Mouse (Mus musculus): ENCODE data around the gene C3ar1. TPM values are rescaled to one million over a fixed set of nuclear protein-coding genes. Genes with fewer than 3 reads are reported as not detected.

C3ar1 gene
- total RNA-seq, 2 experiments from 2014 or later = not detected

DNA sequence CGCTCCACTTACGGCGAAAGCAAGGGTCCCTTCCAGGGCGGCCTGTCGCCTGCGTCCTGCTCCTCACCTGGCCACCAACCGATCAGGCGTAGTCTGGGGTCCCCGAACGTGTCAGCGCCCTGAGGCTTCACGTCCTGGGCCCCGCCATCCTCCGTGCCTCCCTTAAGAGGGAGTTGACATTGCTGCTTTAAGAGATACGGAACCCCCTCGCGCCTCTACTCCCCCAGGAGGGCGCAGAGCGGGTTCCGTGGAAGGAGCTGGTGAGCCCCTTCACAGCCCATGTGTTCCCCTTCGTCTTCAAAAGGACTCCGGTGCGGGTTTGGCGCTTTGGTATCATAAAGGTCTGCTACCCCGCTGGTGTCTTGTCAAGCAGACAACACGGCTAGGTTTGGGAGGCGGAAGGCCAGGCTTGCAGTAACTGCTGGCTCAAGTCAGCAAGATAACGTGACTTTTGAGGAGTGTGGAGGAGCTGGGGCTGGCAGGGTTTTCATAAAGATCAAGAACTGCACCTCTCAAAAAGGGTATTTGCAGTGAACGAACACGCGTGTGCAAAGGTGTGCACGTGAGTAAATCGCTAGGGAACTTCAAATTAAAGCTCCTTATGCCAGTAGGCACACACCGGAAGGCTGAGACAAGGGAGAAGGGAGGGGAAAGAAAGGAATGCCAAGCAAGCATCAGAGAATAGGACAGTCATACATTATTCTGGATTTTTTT lies 54.0 kb downstream of the C3ar1 start:
- ATAC-seq (replicated peaks; ENCODE audit: low FRiP score, low TSS enrichment, poor library complexity, severe bottlenecking) = peak; percentile 74

DNA sequence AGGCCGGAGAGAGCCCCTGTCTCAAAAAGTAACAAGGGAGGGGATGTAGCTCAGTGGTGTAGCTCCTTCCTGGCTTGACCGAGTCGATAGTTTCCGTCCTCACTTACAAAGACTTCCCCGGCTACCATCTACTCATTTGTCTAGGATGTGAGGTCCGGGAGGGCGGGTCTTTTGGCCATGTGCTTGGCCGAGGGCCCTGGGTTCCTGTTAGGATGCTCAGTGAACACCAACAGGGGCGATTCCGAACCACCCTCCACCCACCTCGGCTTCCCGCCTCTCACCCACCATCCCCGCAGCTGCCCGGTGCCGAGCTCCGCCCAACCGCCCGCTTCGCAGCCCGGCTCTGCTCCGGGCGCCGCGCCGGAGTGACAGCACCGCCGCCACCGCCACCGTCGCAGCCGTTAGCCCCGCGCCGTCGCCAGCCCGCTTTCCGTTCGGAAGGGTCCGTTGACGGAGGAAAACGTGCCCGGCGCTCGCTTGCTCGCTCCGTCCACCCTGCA lies 54.6 kb downstream of the C3ar1 start, which contains the start of gene Slc2a3:
Gene Slc2a3 (minus strand): TSS at position 340 of the 500 bp plus-strand sequence.
- peak; percentile 64 for ATAC-seq (replicated peaks; ENCODE audit: low FRiP score, low TSS enrichment, poor library complexity, severe bottlenecking)

GRCm38 (mm10) chr6:122800640-122801300 lies 55.2 kb downstream of the C3ar1 start:
- ATAC-seq (replicated peaks; ENCODE audit: low FRiP score, low TSS enrichment, poor library complexity, severe bottlenecking) = peak; percentile 17

Other genes with a start within 250 kb of the C3ar1 start
- 14.1 and 24.4 TPM in 2 replicates for gene Gdf3, start 246.1 kb downstream of the C3ar1 start, total RNA-seq (2014; fragmentation: Nextera tagmentation)
- 9.7 and 15.2 TPM in 2 replicates for gene Gdf3, start 246.1 kb downstream of the C3ar1 start, total RNA-seq (2017)
- not detected in 2 replicates for gene Dppa3, start 229.8 kb downstream of the C3ar1 start, total RNA-seq (2014; fragmentation: Nextera tagmentation)
- not detected in 2 replicates for gene Dppa3, start 229.8 kb downstream of the C3ar1 start, total RNA-seq (2017)
- gene Nanog, start 148.7 kb downstream of the C3ar1 start, total RNA-seq (2014; fragmentation: Nextera tagmentation) = not detected in 2 replicates
- not detected in 2 replicates for gene Nanog, start 148.7 kb downstream of the C3ar1 start, total RNA-seq (2017)
- 13.3 and 18.9 TPM in 2 replicates for gene Slc2a3, start 54.5 kb downstream of the C3ar1 start, total RNA-seq (2014; fragmentation: Nextera tagmentation)
- 21.5 and 26.2 TPM in 2 replicates for gene Slc2a3, start 54.5 kb downstream of the C3ar1 start, total RNA-seq (2017)
- gene Foxj2, start 36.2 kb downstream of the C3ar1 start, total RNA-seq (2014; fragmentation: Nextera tagmentation) = 10.4 and 18.1 TPM in 2 replicates
- gene Foxj2, start 36.2 kb downstream of the C3ar1 start, total RNA-seq (2017) = 4.3 and 11.3 TPM in 2 replicates
- 12.1 and 16.3 TPM in 2 replicates for gene Necap1, start 18.3 kb upstream of the C3ar1 start, total RNA-seq (2014; fragmentation: Nextera tagmentation)
- 6.8 and 9.7 TPM in 2 replicates for gene Necap1, start 18.3 kb upstream of the C3ar1 start, total RNA-seq (2017)
- 1.2 TPM in 1 of 2 replicates, not detected in the other for gene Clec4a1, start 65.7 kb upstream of the C3ar1 start, total RNA-seq (2014; fragmentation: Nextera tagmentation)
- 0.99 TPM in 1 of 2 replicates, not detected in the other for gene Clec4a1, start 65.7 kb upstream of the C3ar1 start, total RNA-seq (2017)
- gene Clec4a3, start 96.4 kb upstream of the C3ar1 start, total RNA-seq (2014; fragmentation: Nextera tagmentation) = not detected in 2 replicates
- gene Clec4a3, start 96.4 kb upstream of the C3ar1 start, total RNA-seq (2017) = not detected in 2 replicates
- not detected in 2 replicates for gene Clec4a4, start 134.2 kb upstream of the C3ar1 start, total RNA-seq (2014; fragmentation: Nextera tagmentation)
- gene Clec4a4, start 134.2 kb upstream of the C3ar1 start, total RNA-seq (2017) = not detected in 2 replicates
- 4.7 TPM in 1 of 2 replicates, not detected in the other for gene Clec4b1, start 193.8 kb upstream of the C3ar1 start, total RNA-seq (2014; fragmentation: Nextera tagmentation)
- gene Clec4b1, start 193.8 kb upstream of the C3ar1 start, total RNA-seq (2017) = 6.6 TPM in 1 of 2 replicates, not detected in the other